In genomic region chr7:66480446-66480845, GRCm38 (mm10) we compare ENCODE assay signal across 17 mouse cellular contexts.
"Had no signal": no experiment of that assay in that cellular context is flagged by ENCODE, and none has a peak within 500 bp of the region (broad histone marks: within the 10 kb centered on the region; RNA-seq: fewer than 3 reads in every experiment).

No protein-coding gene starts in this region.

- DNase-seq: kidney, adult 11 months; kidney, adult 9 months; kidney, postnatal 14 days; kidney, postnatal 4 days; left cerebral cortex, postnatal 4 days; liver; liver, embryonic 13.5 days; lung, adult 2 months; lung, postnatal 14 days; lung, postnatal 4 days; midbrain, embryonic 14.5 days; thymus, adult 2 months; thymus, postnatal 14 days had no signal

- H3K9me3 ChIP-seq: limb, embryonic 13.5 days; liver, embryonic 13.5 days; neural tube, embryonic 12.5 days; neural tube, embryonic 15.5 days had no signal

- H3K4me2 ChIP-seq: limb, embryonic 13.5 days; liver, embryonic 13.5 days; neural tube, embryonic 12.5 days; neural tube, embryonic 15.5 days had no signal

- H3K27me3 ChIP-seq: limb, embryonic 13.5 days; liver, embryonic 13.5 days; neural tube, embryonic 12.5 days; neural tube, embryonic 15.5 days had no signal

- H3K9ac ChIP-seq: limb, embryonic 13.5 days; liver, embryonic 13.5 days; neural tube, embryonic 12.5 days; neural tube, embryonic 15.5 days had no signal

- H3K4me3 ChIP-seq: limb, embryonic 13.5 days; liver, embryonic 13.5 days; neural tube, embryonic 12.5 days; neural tube, embryonic 15.5 days had no signal

- H3K4me1 ChIP-seq: liver, embryonic 13.5 days; neural tube, embryonic 15.5 days had no signal

- H3K36me3 ChIP-seq: limb, embryonic 13.5 days; liver, embryonic 13.5 days; neural tube, embryonic 12.5 days; neural tube, embryonic 15.5 days had no signal

- H3K27ac ChIP-seq: limb, embryonic 13.5 days; liver, embryonic 13.5 days; neural tube, embryonic 12.5 days; neural tube, embryonic 15.5 days; stomach, postnatal 0 days had no signal
